ENCODE assay signal across 24 mouse cellular contexts in genomic region chr2:103016089-103016488, GRCm38 (mm10). TPM values are rescaled to one million over a fixed set of nuclear protein-coding genes. Genes with fewer than 3 reads are reported as not detected.
DNase-seq lines count a peak whose midpoint lies in the region; ATAC-seq and TF ChIP-seq lines count a peak whose summit lies in the region.
"Had no signal": no experiment of that assay in that cellular context is flagged by ENCODE, and none has a peak within 500 bp of the region (broad histone marks: within the 10 kb centered on the region; RNA-seq: fewer than 3 reads in every experiment).

No protein-coding gene starts in this region.

- no peaks in the 10 kb centered on the region for H3K9me3 ChIP-seq in midbrain, embryonic 11.5 days (ENCODE audit: control insufficient read depth, low read length)
- no peaks in the 10 kb centered on the region for H3K9me3 ChIP-seq in midbrain, embryonic 10.5 days (replicated peaks)
- no peaks in the 10 kb centered on the region for H3K9me3 ChIP-seq in MEL (replicated peaks; ENCODE audit: insufficient read depth, low read length)
- H3K9me3 ChIP-seq in neural tube, embryonic 15.5 days (replicated peaks), result no peaks in the 10 kb centered on the region
- H3K9me3 ChIP-seq: embryonic facial prominence, embryonic 10.5 days; embryonic facial prominence, embryonic 12.5 days; forebrain, embryonic 13.5 days; forebrain, embryonic 15.5 days had no signal

- H3K4me3 ChIP-seq in midbrain, embryonic 11.5 days (ENCODE audit: low read depth, low read length), result no peak overlapping the region
- no peak overlapping the region for H3K4me3 ChIP-seq in midbrain, embryonic 10.5 days
- H3K4me3 ChIP-seq in C2C12 (ENCODE audit: insufficient read depth, poor library complexity, severe bottlenecking) (no peak overlapping the region), MEL (ENCODE audit: control insufficient read depth in 1 of 2, insufficient read depth in 1 of 2, low read depth in 2 of 2, low read length in 2 of 2) (no peak overlapping the region), myocyte (no peak overlapping the region)
- H3K4me3 ChIP-seq in neural tube, embryonic 15.5 days (replicated peaks), result no peak overlapping the region
- H3K4me3 ChIP-seq: embryonic facial prominence, embryonic 10.5 days; embryonic facial prominence, embryonic 12.5 days; forebrain, embryonic 13.5 days; forebrain, embryonic 15.5 days had no signal

- peak; percentile 45 for DNase-seq in midbrain, embryonic 11.5 days (ENCODE audit: low spot score, missing footprints)
- no peak for DNase-seq in midbrain, embryonic 10.5 days (ENCODE audit: low spot score)
- peak; percentile 11 for DNase-seq in MEL (ENCODE audit: low read depth, low spot score)
- DNase-seq in urinary bladder, adult 18-20 months (ENCODE audit: low spot score in 2 of 2), result no peak
- DNase-seq in kidney, adult 18-20 months, result no peak
- DNase-seq: adrenal gland, adult 2 months; adrenal gland, postnatal 10 days; adrenal gland, postnatal 25 days; cerebellum, adult 11 months; cerebellum, adult 18-20 months; cerebellum, adult 8-10 months; cerebellum, adult 9-11 months; cerebellum, postnatal 14 days; cerebellum, postnatal 36 days; embryo, embryonic 11 days; forebrain, postnatal 0 days had no signal

- H3K27me3 ChIP-seq in midbrain, embryonic 11.5 days (ENCODE audit: control insufficient read depth, insufficient read depth, low read length), result no peaks in the 10 kb centered on the region
- H3K27me3 ChIP-seq in midbrain, embryonic 10.5 days (ENCODE audit: low read depth, poor library complexity, severe bottlenecking), result no peaks in the 10 kb centered on the region
- H3K27me3 ChIP-seq in C2C12 (ENCODE audit: control insufficient read depth, insufficient read depth, insufficient read length), result no peaks in the 10 kb centered on the region
- no peaks in the 10 kb centered on the region for H3K27me3 ChIP-seq in MEL (ENCODE audit: control insufficient read depth in 1 of 2, insufficient read depth in 2 of 2, low read length in 2 of 2)
- no peaks in the 10 kb centered on the region for H3K27me3 ChIP-seq in myocyte (ENCODE audit: control insufficient read depth, insufficient read depth, insufficient read length)
- H3K27me3 ChIP-seq in neural tube, embryonic 15.5 days (replicated peaks), result no peaks in the 10 kb centered on the region
- H3K27me3 ChIP-seq: embryonic facial prominence, embryonic 12.5 days; forebrain, embryonic 13.5 days; forebrain, embryonic 15.5 days had no signal

- peaks cover 11% of the 10 kb centered on the region; the same call in 1 of the 2 replicates for H3K4me1 ChIP-seq in midbrain, embryonic 11.5 days (ENCODE audit: control insufficient read depth, insufficient read depth, low read length)
- peaks cover 16% of the 10 kb centered on the region for H3K4me1 ChIP-seq in midbrain, embryonic 10.5 days
- peaks cover 21 to 27% of the 10 kb centered on the region in 2 experiments for H3K4me1 ChIP-seq in MEL (ENCODE audit: control insufficient read depth in 1 of 2, insufficient read depth in 2 of 2, low read length in 2 of 2)
- 0 out of 2 replicates have a peak, but pooled peaks cover 2% of the 10 kb centered on the region for H3K4me1 ChIP-seq in neural tube, embryonic 15.5 days
- H3K4me1 ChIP-seq: embryonic facial prominence, embryonic 10.5 days; embryonic facial prominence, embryonic 12.5 days had no signal

- TF ChIP-seq EP300 in MEL (IDR thresholded peaks at IDR 0.05; ENCODE audit: low read depth in 1 of 2, low read length in 2 of 2), result no peak

- TF ChIP-seq POLR2A in MEL (IDR thresholded peaks at IDR 0.05; ENCODE audit: control insufficient read depth in 1 of 2, insufficient read depth in 1 of 2, low read depth in 1 of 2, low read length in 2 of 2, poor library complexity in 1 of 2), result no peak
- no peak for TF ChIP-seq POLR2A in myocyte (IDR thresholded peaks at IDR 0.05; ENCODE audit: insufficient read length, low read depth)

- H3K79me3 ChIP-seq in C2C12 (ENCODE audit: low read depth), result no peaks in the 10 kb centered on the region

- no peak overlapping the region for H3K4me2 ChIP-seq in midbrain, embryonic 11.5 days
- no peak overlapping the region for H3K4me2 ChIP-seq in myocyte (ENCODE audit: low read depth)
- no peak overlapping the region for H3K4me2 ChIP-seq in neural tube, embryonic 15.5 days
- H3K4me2 ChIP-seq: embryonic facial prominence, embryonic 12.5 days; forebrain, embryonic 13.5 days; forebrain, embryonic 15.5 days had no signal

- no peak for TF ChIP-seq RAD21 in MEL (IDR thresholded peaks at IDR 0.05; ENCODE audit: low read depth, low read length)

- TF ChIP-seq CTCF in C2C12 (IDR thresholded peaks at IDR 0.05; ENCODE audit: control insufficient read depth, insufficient read depth, insufficient read length) (no peak), MEL (IDR thresholded peaks at IDR 0.05 in 2 of 3, conservative IDR thresholded peaks at IDR 0.05 in 1 of 3; ENCODE audit: control insufficient read depth in 1 of 3, insufficient read depth in 1 of 3, low read depth in 2 of 3, low read length in 3 of 3, poor library complexity in 1 of 3, severe bottlenecking in 1 of 3) (no peak)

- no peaks in the 10 kb centered on the region for H3K79me2 ChIP-seq in C2C12 (ENCODE audit: control insufficient read depth, insufficient read depth)
- no peaks in the 10 kb centered on the region for H3K79me2 ChIP-seq in MEL (ENCODE audit: control insufficient read depth, insufficient read depth, low read length, poor library complexity)
- no peaks in the 10 kb centered on the region for H3K79me2 ChIP-seq in myocyte (ENCODE audit: control insufficient read depth, insufficient read depth)

- H3K9ac ChIP-seq in midbrain, embryonic 11.5 days (ENCODE audit: low read length), result no peak overlapping the region
- no peak overlapping the region for H3K9ac ChIP-seq in MEL (ENCODE audit: control insufficient read depth, low read depth, low read length, poor library complexity, severe bottlenecking)
- H3K9ac ChIP-seq in neural tube, embryonic 15.5 days (replicated peaks), result no peak overlapping the region
- H3K9ac ChIP-seq: embryonic facial prominence, embryonic 12.5 days; forebrain, embryonic 13.5 days; forebrain, embryonic 15.5 days; forebrain, postnatal 0 days had no signal

- H3K36me3 ChIP-seq in midbrain, embryonic 11.5 days (ENCODE audit: control insufficient read depth, insufficient read depth, low read length), result no peaks in the 10 kb centered on the region
- no peaks in the 10 kb centered on the region for H3K36me3 ChIP-seq in midbrain, embryonic 10.5 days
- H3K36me3 ChIP-seq in C2C12 (ENCODE audit: control insufficient read depth, insufficient read depth) (no peaks in the 10 kb centered on the region), MEL (ENCODE audit: control insufficient read depth in 1 of 2, insufficient read depth in 2 of 2, low read length in 2 of 2) (peaks cover 0 to 44% of the 10 kb centered on the region in 2 experiments; a peak in 2 of 4 replicates), myocyte (ENCODE audit: control insufficient read depth, insufficient read depth) (no peaks in the 10 kb centered on the region)
- no peaks in the 10 kb centered on the region for H3K36me3 ChIP-seq in neural tube, embryonic 15.5 days
- H3K36me3 ChIP-seq: embryonic facial prominence, embryonic 10.5 days; embryonic facial prominence, embryonic 12.5 days; forebrain, embryonic 15.5 days had no signal

- H3ac ChIP-seq in C2C12 (ENCODE audit: control insufficient read depth, insufficient read length, low read depth), result no peak overlapping the region
- H3ac ChIP-seq in myocyte (ENCODE audit: control insufficient read depth, insufficient read length), result no peak overlapping the region

- no peak for ATAC-seq in midbrain, embryonic 11.5 days (ENCODE audit: low FRiP score)
- no peak for ATAC-seq in neural tube, embryonic 15.5 days (ENCODE audit: low FRiP score)
- ATAC-seq: CD4-positive, CD25-positive, alpha-beta regulatory T cell, adult 4 months; forebrain, embryonic 13.5 days; forebrain, embryonic 15.5 days; forebrain, postnatal 0 days had no signal

- H3K27ac ChIP-seq in midbrain, embryonic 11.5 days (ENCODE audit: low read depth, low read length), result no peak overlapping the region
- no peak overlapping the region for H3K27ac ChIP-seq in midbrain, embryonic 10.5 days (replicated peaks)
- no peak overlapping the region for H3K27ac ChIP-seq in MEL (ENCODE audit: control insufficient read depth, low read depth, low read length)
- H3K27ac ChIP-seq in neural tube, embryonic 15.5 days (replicated peaks), result no peak overlapping the region
- H3K27ac ChIP-seq: embryonic facial prominence, embryonic 10.5 days; embryonic facial prominence, embryonic 12.5 days; forebrain, embryonic 13.5 days; forebrain, embryonic 15.5 days had no signal

TF ChIP-seq in C2C12, 6 proteins besides CTCF, POLR2A, EP300 and RAD21 (continues in another document):
- TF ChIP-seq CEBPB (IDR thresholded peaks at IDR 0.05; ENCODE audit: low read depth) (no peak), USF1 (IDR thresholded peaks at IDR 0.05; ENCODE audit: low read depth) (no peak), MAX (IDR thresholded peaks at IDR 0.05) (no peak)

TF ChIP-seq in MEL, 35 proteins besides CTCF, POLR2A, EP300 and RAD21 (continues in another document):
- TF ChIP-seq RCOR1 (IDR thresholded peaks at IDR 0.05; ENCODE audit: low read depth, low read length), result no peak
- TF ChIP-seq TAL1 (IDR thresholded peaks at IDR 0.05; ENCODE audit: low read length), result no peak

TF ChIP-seq in myocyte, 11 proteins besides CTCF, POLR2A, EP300 and RAD21 (continues in another document):
- TF ChIP-seq TCF3 (IDR thresholded peaks at IDR 0.05; ENCODE audit: insufficient read length, low read depth), result no peak
- no peak for TF ChIP-seq TCF12 (IDR thresholded peaks at IDR 0.05; ENCODE audit: insufficient read depth, poor library complexity, severe bottlenecking)

RNA-seq across cellular contexts. Expression of gene Pdhx, which starts 57.2 kb away (rescaled TPM):
- polyA plus RNA-seq in midbrain, embryonic 11.5 days (2014; fragmentation: Nextera tagmentation; extraction: Ambion mirVana), result 54.4 and 57.7 TPM in 2 replicates
- polyA plus RNA-seq in midbrain, embryonic 10.5 days (2016; fragmentation: Nextera tagmentation; extraction: Ambion mirVana), result 41.3 and 49.3 TPM in 2 replicates
- 17.2 TPM for polyA plus RNA-seq in C2C12 (2012; fragmentation: generic; extraction: Trizol)
- total RNA-seq in MEL (2012; rRNA removed), result 48.4 and 50.0 TPM in 2 replicates
- polyA plus RNA-seq in MEL (2012; ENCODE audit: insufficient read depth in 1 of 2, insufficient read length in 2 of 2, low read depth in 1 of 2, low replicate concordance in 2 of 2, missing spikeins in 1 of 2), result 10 to 100 TPM in 1 of 2 experiments, not detected in 1; 73.3 TPM
- 37.4 TPM for polyA plus RNA-seq in myocyte (2012; fragmentation: generic; extraction: Trizol)
- polyA plus RNA-seq in neural tube, embryonic 15.5 days (2015; fragmentation: Nextera tagmentation; extraction: Ambion mirVana), result 70.6 and 74.0 TPM in 2 replicates

RNA-seq across cellular contexts. Expression of gene Apip, which starts 57.4 kb away (rescaled TPM):
- 60.0 and 61.8 TPM in 2 replicates for polyA plus RNA-seq in midbrain, embryonic 11.5 days (2014; fragmentation: Nextera tagmentation; extraction: Ambion mirVana)
- 62.3 and 64.5 TPM in 2 replicates for polyA plus RNA-seq in midbrain, embryonic 10.5 days (2016; fragmentation: Nextera tagmentation; extraction: Ambion mirVana)
- polyA plus RNA-seq in C2C12 (2012; fragmentation: generic; extraction: Trizol), result 27.7 TPM
- 31.4 and 34.6 TPM in 2 replicates for total RNA-seq in MEL (2012; rRNA removed)
- 10 to 100 TPM in 1 of 2 experiments, not detected in 1; 39.7 TPM for polyA plus RNA-seq in MEL (2012; ENCODE audit: insufficient read depth in 1 of 2, insufficient read length in 2 of 2, low read depth in 1 of 2, low replicate concordance in 2 of 2, missing spikeins in 1 of 2)
- polyA plus RNA-seq in myocyte (2012; fragmentation: generic; extraction: Trizol), result 46.4 TPM
- polyA plus RNA-seq in neural tube, embryonic 15.5 days (2015; fragmentation: Nextera tagmentation; extraction: Ambion mirVana), result 54.3 and 57.3 TPM in 2 replicates

Comparison
In these comparisons a context has a peak if more than half of its experiments do, and no peak if none do; other contexts are left out.
1. DNase-seq: peak in midbrain, embryonic 11.5 days (single experiment) and MEL (single experiment); none in midbrain, embryonic 10.5 days (single experiment), urinary bladder, adult 18-20 months (0 of 2) and kidney, adult 18-20 months (single experiment).